Mouse (Mus musculus): ENCODE data around the gene Jmy.

DNA sequence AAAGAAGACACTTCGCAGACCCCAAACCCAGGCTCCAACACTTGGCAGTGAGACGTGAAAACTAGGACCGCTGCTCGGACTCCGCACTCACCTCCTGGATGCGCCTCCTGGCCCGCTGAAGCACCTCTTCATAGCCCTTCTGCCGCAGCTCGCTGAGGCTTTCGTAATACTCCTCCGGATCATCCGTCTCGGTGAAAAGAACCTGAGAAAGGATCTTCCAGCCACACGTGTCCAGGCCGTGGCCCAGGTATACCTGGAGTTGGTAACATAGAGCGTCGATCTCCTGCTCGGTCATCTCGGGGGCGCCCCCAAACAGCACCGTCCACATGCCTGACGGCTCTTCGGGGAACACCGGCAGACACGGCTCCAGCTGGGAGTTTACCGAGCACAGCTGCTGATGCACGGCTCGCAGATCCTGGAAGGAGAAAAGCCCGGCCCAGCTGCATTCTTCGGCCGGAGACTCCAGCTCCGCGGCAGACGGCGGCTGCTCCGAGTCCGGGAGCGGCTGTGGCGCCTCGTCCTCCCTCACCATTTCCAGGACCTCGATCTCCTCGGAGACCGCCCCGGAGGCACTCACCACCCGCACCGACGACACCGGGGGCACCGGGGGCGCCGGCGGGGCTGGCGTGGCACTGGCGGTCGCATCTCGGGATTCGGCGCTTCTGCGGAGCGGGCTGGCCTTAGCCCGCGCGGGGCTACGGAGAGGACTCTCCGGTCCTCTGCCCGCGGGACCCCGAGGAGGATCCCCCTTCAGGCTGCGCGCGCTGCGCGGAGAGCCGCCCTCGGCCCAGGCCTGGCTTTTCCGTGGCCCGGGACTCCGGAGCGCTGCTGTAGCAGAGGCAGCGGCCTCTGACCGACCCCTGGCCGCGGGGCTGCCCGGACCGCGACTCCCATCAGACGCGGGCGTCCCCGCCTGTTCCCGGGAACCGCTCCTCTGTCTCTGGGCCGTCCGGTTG lies 1.1 kb downstream of the Jmy start:
- TF ChIP-seq EP300 (IDR thresholded peaks at IDR 0.05; ENCODE audit: insufficient read depth, low read depth, low read length) (no peak), CTCF (IDR thresholded peaks at IDR 0.05; ENCODE audit: low read depth, low read length) (no peak), POLR2A (IDR thresholded peaks at IDR 0.05; ENCODE audit: insufficient read depth, low read length) (no peak)
